Mouse (Mus musculus): ENCODE data around the gene Gpsm3. TPM values are rescaled to one million over a fixed set of nuclear protein-coding genes. Genes with fewer than 3 reads are reported as not detected.

The Gpsm3 gene
- polyA plus RNA-seq, 1 experiment from 2014 or later, result 3.4 TPM

DNA sequence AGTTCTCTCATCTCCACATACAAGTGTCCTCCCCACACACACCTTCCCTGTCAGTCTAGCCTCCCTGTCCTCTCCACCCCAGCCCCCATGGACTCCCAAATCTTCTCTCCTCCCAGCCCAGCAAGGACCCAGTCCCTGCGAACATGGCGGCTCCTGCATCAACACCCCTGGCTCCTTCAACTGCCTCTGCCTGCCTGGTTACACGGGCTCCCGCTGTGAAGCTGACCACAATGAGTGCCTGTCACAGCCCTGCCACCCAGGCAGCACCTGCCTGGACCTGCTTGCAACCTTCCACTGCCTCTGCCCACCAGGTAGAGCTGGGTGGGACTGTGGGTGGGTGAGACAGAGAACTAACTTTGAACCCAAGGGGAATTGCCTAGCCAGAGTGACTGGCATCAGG, 19.7 kb upstream of the Gpsm3 start:
- Histone ChIP-seq H3K9ac (ENCODE audit: low read depth, low read length) (no peak overlapping the region), H3K9me3 (ENCODE audit: control insufficient read depth, low read length) (no peaks in the 10 kb centered on the region; the same call in 1 of the 2 replicates), H3K4me3 (ENCODE audit: low read length) (no peak overlapping the region), H3K4me2 (ENCODE audit: low read length) (no peak overlapping the region), H3K27ac (ENCODE audit: low read depth, low read length) (no peak overlapping the region), H3K27me3 (replicated peaks; ENCODE audit: control insufficient read depth, insufficient read depth, low read length) (no peaks in the 10 kb centered on the region), H3K36me3 (ENCODE audit: control insufficient read depth, insufficient read depth, low read length) (no peaks in the 10 kb centered on the region), H3K4me1 (ENCODE audit: control insufficient read depth, insufficient read depth, low read depth, low read length) (no peaks in the 10 kb centered on the region)
- no peak for ATAC-seq
- 80% methylated on average over 4 of the region's 4 CpGs for WGBS

GRCm38 (mm10) chr17:34571875-34572274, 17.7 kb upstream of the Gpsm3 start:
- H3K4me3 ChIP-seq (ENCODE audit: low read length), result no peak overlapping the region
- no peaks in the 10 kb centered on the region for H3K9me3 ChIP-seq (ENCODE audit: control insufficient read depth, low read length)
- H3K36me3 ChIP-seq (ENCODE audit: control insufficient read depth, insufficient read depth, low read length), result no peaks in the 10 kb centered on the region
- H3K4me1 ChIP-seq (ENCODE audit: control insufficient read depth, insufficient read depth, low read depth, low read length), result no peaks in the 10 kb centered on the region
- ATAC-seq, result no peak
- H3K27me3 ChIP-seq (replicated peaks; ENCODE audit: control insufficient read depth, insufficient read depth, low read length), result no peaks in the 10 kb centered on the region
- H3K27ac ChIP-seq (ENCODE audit: low read depth, low read length), result no peak overlapping the region
- no peak overlapping the region for H3K4me2 ChIP-seq (ENCODE audit: low read length)
- no peak overlapping the region for H3K9ac ChIP-seq (ENCODE audit: low read depth, low read length)
- 11% methylated on average over 5 of the region's 5 CpGs for WGBS

DNA sequence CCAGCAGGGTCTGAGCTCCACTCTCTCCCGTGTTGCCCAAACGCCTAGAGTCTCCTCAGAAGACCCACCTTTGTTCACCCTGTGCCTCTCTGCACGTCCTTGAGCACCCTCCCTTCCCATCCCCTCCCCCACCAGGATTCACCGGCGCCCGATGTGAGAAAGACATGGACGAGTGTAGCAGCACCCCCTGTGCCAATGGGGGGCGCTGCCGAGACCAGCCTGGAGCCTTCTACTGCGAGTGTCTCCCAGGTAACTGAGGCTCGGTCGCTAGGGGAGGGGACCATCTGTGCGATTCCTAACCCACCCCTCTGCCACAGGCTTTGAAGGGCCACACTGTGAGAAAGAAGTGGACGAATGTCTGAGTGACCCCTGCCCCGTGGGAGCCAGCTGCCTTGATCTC, 17.2 kb upstream of the Gpsm3 start:
- ATAC-seq, result no peak
- 9% methylated on average over 15 of the region's 15 CpGs for WGBS
- H3K4me1 ChIP-seq (ENCODE audit: control insufficient read depth, insufficient read depth, low read depth, low read length), result no peaks in the 10 kb centered on the region
- no peak overlapping the region for H3K4me2 ChIP-seq (ENCODE audit: low read length)
- no peak overlapping the region for H3K27ac ChIP-seq (ENCODE audit: low read depth, low read length)
- H3K36me3 ChIP-seq (ENCODE audit: control insufficient read depth, insufficient read depth, low read length), result no peaks in the 10 kb centered on the region
- no peaks in the 10 kb centered on the region for H3K9me3 ChIP-seq (ENCODE audit: control insufficient read depth, low read length)
- H3K27me3 ChIP-seq (replicated peaks; ENCODE audit: control insufficient read depth, insufficient read depth, low read length), result no peaks in the 10 kb centered on the region
- H3K9ac ChIP-seq (ENCODE audit: low read depth, low read length), result no peak overlapping the region
- no peak overlapping the region for H3K4me3 ChIP-seq (ENCODE audit: low read length)

DNA sequence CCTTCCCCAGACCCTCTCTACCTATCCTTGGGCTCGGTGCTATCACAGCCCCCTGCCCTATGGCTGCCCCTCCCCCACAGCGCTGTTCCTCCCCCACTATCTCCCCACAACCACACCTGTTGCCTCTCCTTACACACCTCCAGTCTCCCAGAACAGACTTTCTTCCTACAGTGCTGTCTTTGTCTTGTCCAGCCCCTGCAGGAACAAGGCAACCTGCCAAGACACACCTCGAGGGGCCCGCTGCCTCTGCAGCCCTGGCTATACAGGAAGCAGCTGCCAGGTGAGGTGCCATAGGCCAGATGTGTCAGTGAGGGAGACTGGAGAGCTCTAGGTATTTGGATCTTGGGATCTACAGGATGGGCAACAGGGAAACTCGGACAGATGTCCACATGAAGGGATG, 13.0 kb upstream of the Gpsm3 start:
- 80% methylated on average over 4 of the region's 5 CpGs for WGBS
- no peaks in the 10 kb centered on the region for H3K27me3 ChIP-seq (replicated peaks; ENCODE audit: control insufficient read depth, insufficient read depth, low read length)
- ATAC-seq, result no peak

GRCm38 (mm10) chr17:34578070-34578469, 11.5 kb upstream of the Gpsm3 start:
- 92% methylated on average over 3 of the region's 3 CpGs for WGBS
- Histone ChIP-seq H3K4me1 (ENCODE audit: control insufficient read depth, insufficient read depth, low read depth, low read length) (no peaks in the 10 kb centered on the region), H3K27me3 (replicated peaks; ENCODE audit: control insufficient read depth, insufficient read depth, low read length) (no peaks in the 10 kb centered on the region), H3K9ac (ENCODE audit: low read depth, low read length) (no peak overlapping the region), H3K36me3 (ENCODE audit: control insufficient read depth, insufficient read depth, low read length) (no peaks in the 10 kb centered on the region), H3K9me3 (ENCODE audit: control insufficient read depth, low read length) (no peaks in the 10 kb centered on the region), H3K4me3 (ENCODE audit: low read length) (no peak overlapping the region), H3K4me2 (ENCODE audit: low read length) (no peak overlapping the region), H3K27ac (ENCODE audit: low read depth, low read length) (no peak overlapping the region)
- no peak for ATAC-seq

More for the DNA sequence above, 13.0 kb upstream of the Gpsm3 start:
- Histone ChIP-seq H3K4me1 (ENCODE audit: control insufficient read depth, insufficient read depth, low read depth, low read length) (no peaks in the 10 kb centered on the region), H3K27ac (ENCODE audit: low read depth, low read length) (no peak overlapping the region), H3K4me2 (ENCODE audit: low read length) (no peak overlapping the region), H3K9ac (ENCODE audit: low read depth, low read length) (no peak overlapping the region), H3K4me3 (ENCODE audit: low read length) (no peak overlapping the region), H3K36me3 (ENCODE audit: control insufficient read depth, insufficient read depth, low read length) (no peaks in the 10 kb centered on the region), H3K9me3 (ENCODE audit: control insufficient read depth, low read length) (no peaks in the 10 kb centered on the region)

DNA sequence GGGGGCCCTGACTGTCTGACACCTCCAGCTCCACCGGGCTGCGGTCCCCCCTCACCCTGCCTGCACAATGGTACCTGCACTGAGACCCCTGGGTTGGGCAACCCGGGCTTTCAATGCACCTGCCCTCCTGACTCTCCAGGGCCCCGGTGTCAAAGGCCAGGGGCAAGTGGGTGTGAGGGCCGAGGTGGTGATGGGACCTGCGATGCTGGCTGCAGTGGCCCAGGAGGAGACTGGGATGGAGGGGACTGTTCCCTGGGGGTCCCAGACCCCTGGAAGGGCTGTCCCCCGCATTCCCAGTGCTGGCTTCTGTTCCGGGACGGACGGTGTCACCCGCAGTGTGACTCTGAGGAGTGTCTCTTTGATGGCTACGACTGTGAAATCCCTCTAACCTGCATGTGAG, 7.1 kb upstream of the Gpsm3 start:
- Histone ChIP-seq H3K27me3 (replicated peaks; ENCODE audit: control insufficient read depth, insufficient read depth, low read length) (no peaks in the 10 kb centered on the region), H3K9ac (ENCODE audit: low read depth, low read length) (no peak overlapping the region), H3K4me1 (ENCODE audit: control insufficient read depth, insufficient read depth, low read depth, low read length) (peaks cover 10% of the 10 kb centered on the region), H3K27ac (ENCODE audit: low read depth, low read length) (no peak overlapping the region), H3K4me3 (ENCODE audit: low read length) (no peak overlapping the region), H3K36me3 (ENCODE audit: control insufficient read depth, insufficient read depth, low read length) (no peaks in the 10 kb centered on the region), H3K9me3 (ENCODE audit: control insufficient read depth, low read length) (no peaks in the 10 kb centered on the region), H3K4me2 (ENCODE audit: low read length) (no peak overlapping the region)
- no peak for ATAC-seq
- WGBS, result 88% methylated on average over 12 of the region's 12 CpGs

DNA sequence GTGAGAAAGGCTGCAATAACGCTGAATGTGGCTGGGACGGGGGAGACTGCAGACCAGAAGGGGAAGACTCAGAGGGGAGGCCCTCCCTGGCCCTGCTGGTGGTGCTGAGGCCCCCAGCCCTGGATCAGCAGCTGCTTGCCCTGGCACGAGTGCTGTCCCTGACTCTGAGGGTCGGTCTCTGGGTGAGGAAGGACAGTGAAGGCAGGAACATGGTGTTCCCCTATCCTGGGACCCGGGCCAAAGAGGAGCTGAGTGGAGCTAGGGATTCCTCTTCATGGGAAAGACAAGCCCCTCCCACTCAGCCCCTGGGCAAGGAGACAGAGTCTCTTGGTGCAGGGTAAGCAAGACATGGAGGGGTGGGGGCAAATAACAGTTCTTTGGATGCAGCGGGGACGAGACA, 6.2 kb upstream of the Gpsm3 start:
- Histone ChIP-seq H3K27ac (ENCODE audit: low read depth, low read length) (no peak overlapping the region), H3K4me3 (ENCODE audit: low read length) (no peak overlapping the region), H3K27me3 (replicated peaks; ENCODE audit: control insufficient read depth, insufficient read depth, low read length) (no peaks in the 10 kb centered on the region), H3K4me2 (ENCODE audit: low read length) (no peak overlapping the region), H3K9ac (ENCODE audit: low read depth, low read length) (no peak overlapping the region), H3K36me3 (ENCODE audit: control insufficient read depth, insufficient read depth, low read length) (no peaks in the 10 kb centered on the region), H3K4me1 (ENCODE audit: control insufficient read depth, insufficient read depth, low read depth, low read length) (peaks cover 15% of the 10 kb centered on the region), H3K9me3 (ENCODE audit: control insufficient read depth, low read length) (no peaks in the 10 kb centered on the region)
- WGBS, result 60% methylated on average over 7 of the region's 7 CpGs
- ATAC-seq, result no peak

- peaks cover 15% of the 10 kb centered on the region for H3K4me1 ChIP-seq (ENCODE audit: control insufficient read depth, insufficient read depth, low read depth, low read length)
- ATAC-seq, result no peak
- no peak overlapping the region for H3K9ac ChIP-seq (ENCODE audit: low read depth, low read length)
- H3K36me3 ChIP-seq (ENCODE audit: control insufficient read depth, insufficient read depth, low read length), result no peaks in the 10 kb centered on the region
- no peak overlapping the region for H3K27ac ChIP-seq (ENCODE audit: low read depth, low read length)
- no peaks in the 10 kb centered on the region for H3K9me3 ChIP-seq (ENCODE audit: control insufficient read depth, low read length)
- no peak overlapping the region for H3K4me2 ChIP-seq (ENCODE audit: low read length)
- 81% methylated on average over 7 of the region's 8 CpGs for WGBS
- H3K27me3 ChIP-seq (replicated peaks; ENCODE audit: control insufficient read depth, insufficient read depth, low read length), result no peaks in the 10 kb centered on the region
- H3K4me3 ChIP-seq (ENCODE audit: low read length), result no peak overlapping the region
Observed at GRCm38 (mm10) chr17:34583819-34584218, 5.8 kb upstream of the Gpsm3 start.

- WGBS, result 82% methylated on average over 8 of the region's 8 CpGs
- ATAC-seq, result no peak
- Histone ChIP-seq H3K4me1 (ENCODE audit: control insufficient read depth, insufficient read depth, low read depth, low read length) (peaks cover 15% of the 10 kb centered on the region), H3K36me3 (ENCODE audit: control insufficient read depth, insufficient read depth, low read length) (no peaks in the 10 kb centered on the region), H3K9ac (ENCODE audit: low read depth, low read length) (no peak overlapping the region), H3K27me3 (replicated peaks; ENCODE audit: control insufficient read depth, insufficient read depth, low read length) (no peaks in the 10 kb centered on the region), H3K4me2 (ENCODE audit: low read length) (no peak overlapping the region), H3K9me3 (ENCODE audit: control insufficient read depth, low read length) (no peaks in the 10 kb centered on the region), H3K4me3 (ENCODE audit: low read length) (no peak overlapping the region), H3K27ac (ENCODE audit: low read depth, low read length) (0 out of 2 replicates have a peak overlapping the region, but pooled peaks have one; percentile 39)
Observed at GRCm38 (mm10) chr17:34585121-34585520, 4.5 kb upstream of the Gpsm3 start.

All from hindbrain, embryonic 16.5 days (tissue).